ENCODE assay signal across 8 mouse cellular contexts in the genomic region with DNA sequence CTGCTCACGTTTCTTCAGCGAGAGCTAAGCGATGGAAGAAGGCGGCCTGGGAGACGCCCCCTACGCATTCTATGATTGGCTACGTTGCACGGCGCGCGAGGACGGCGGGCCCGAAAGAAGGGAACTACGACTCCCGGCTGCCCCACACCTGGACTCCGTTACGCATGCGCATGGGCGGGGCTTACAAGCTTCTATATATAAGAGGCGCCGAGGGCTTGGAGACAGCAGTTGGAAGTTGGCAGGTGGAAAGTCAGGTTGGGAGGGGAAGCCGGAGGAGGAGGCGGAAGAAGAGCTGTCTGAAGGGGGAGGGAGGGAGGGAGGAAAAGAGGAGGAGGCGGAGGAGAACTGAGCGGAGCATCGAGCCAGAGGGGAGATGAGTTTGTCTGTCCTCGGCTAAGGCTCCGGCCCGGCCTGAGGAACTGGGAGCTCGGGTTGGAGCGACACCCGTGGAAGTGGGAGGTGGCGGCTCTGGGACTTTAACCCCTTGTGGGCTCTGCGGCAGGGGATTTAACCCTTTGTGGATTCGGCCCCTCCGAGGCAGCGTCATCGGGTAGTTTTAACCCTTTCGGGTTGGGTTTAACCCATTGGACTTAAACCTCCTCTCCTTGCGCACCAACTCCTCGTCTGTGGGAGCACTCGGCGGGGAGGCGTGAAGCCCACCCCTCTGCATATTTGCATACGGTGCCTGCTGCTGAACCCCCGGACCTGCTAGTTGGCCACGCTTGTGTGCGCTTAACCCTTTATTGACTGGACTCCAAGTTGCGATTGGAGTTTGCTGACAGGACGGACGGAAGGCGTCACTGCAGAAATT. TPM values are rescaled to one million over a fixed set of nuclear protein-coding genes. Genes with fewer than 3 reads are reported as not detected.
DNase-seq lines count a peak whose midpoint lies in the region; ATAC-seq lines count a peak whose summit lies in the region.

A gene (plus strand): TSS at position 224 of the 811 bp plus-strand sequence.

- H3K27ac ChIP-seq in intestine, embryonic 14.5 days (ENCODE audit: low read depth) = peak within 1 kb of the TSS; percentile 93

- DNase-seq in adrenal gland, adult (ENCODE audit: inconsistent age in 2 of 2, low spot score in 1 of 2) = peak; percentile 100
- peak; percentile 100 for DNase-seq in embryo, embryonic 10.5 days (ENCODE audit: low spot score)
- peak; percentile 100 for DNase-seq in gastrocnemius, postnatal 14 days
- DNase-seq in intestine, embryonic 14.5 days (ENCODE audit: low spot score) = peak; percentile 99
- peak; percentile 100 for DNase-seq in left cerebral cortex, postnatal 14 days (ENCODE audit: low spot score in 2 of 2)
- DNase-seq in mesoderm, embryonic 11.5 days (ENCODE audit: low read depth, low spot score) = peak; percentile 100
- DNase-seq in right cerebral cortex, postnatal 36 days (ENCODE audit: low spot score in 2 of 2) = peak; percentile 99
- peak; percentile 100 for DNase-seq in yolk sac, embryonic 10.5 days (ENCODE audit: low spot score)

- no peaks in the 10 kb centered on the region for H3K27me3 ChIP-seq in intestine, embryonic 14.5 days (replicated peaks; ENCODE audit: control insufficient read depth, insufficient read depth, low read length)

- H3K4me2 ChIP-seq in intestine, embryonic 14.5 days (ENCODE audit: low read length) = peak within 1 kb of the TSS; percentile 83

- peaks cover 20% of the 10 kb centered on the region for H3K4me1 ChIP-seq in intestine, embryonic 14.5 days (replicated peaks; ENCODE audit: control insufficient read depth, insufficient read depth, low read length)

- H3K9me3 ChIP-seq in intestine, embryonic 14.5 days (ENCODE audit: control insufficient read depth, low read length) = no peaks in the 10 kb centered on the region

- WGBS in intestine, embryonic 14.5 days = under 1% methylated on average over 52 of the region's 53 CpGs

- intact Hi-C loops in gastrocnemius, postnatal 14 days (cut with DNase I; ENCODE audit: low total_unique reads) = no loop called here
- intact Hi-C loops in left cerebral cortex, postnatal 14 days (cut with DNase I) = no loop called here

- no peaks in the 10 kb centered on the region for H3K36me3 ChIP-seq in intestine, embryonic 14.5 days (ENCODE audit: control insufficient read depth, insufficient read depth, low read length)

- ATAC-seq in intestine, embryonic 14.5 days (replicated peaks; ENCODE audit: low FRiP score, low TSS enrichment, low read depth) = peak; percentile 92

- peak within 1 kb of the TSS; percentile 86 for H3K9ac ChIP-seq in intestine, embryonic 14.5 days (ENCODE audit: low read length)

- peak within 1 kb of the TSS; percentile 75 for H3K4me3 ChIP-seq in intestine, embryonic 14.5 days (ENCODE audit: low read depth, low read length)

RNA-seq across cellular contexts. Expression of the gene that starts here (rescaled TPM):
- total RNA-seq in gastrocnemius, postnatal 14 days (2021) = 10 to 100 TPM; 20.7 to 21.5 TPM
- 6.8 and 6.9 TPM in 2 replicates for polyA plus RNA-seq in intestine, embryonic 14.5 days (2014; fragmentation: Nextera tagmentation; extraction: Ambion mirVana)
- 10 to 100 TPM; 43.7 to 45.4 TPM for total RNA-seq in left cerebral cortex, postnatal 14 days (2021)

Comparison
In these comparisons a context has a peak if more than half of its experiments do, and no peak if none do; other contexts are left out.
1. Peak in every context shown above with its lines: DNase-seq, ATAC-seq, H3K4me3 ChIP-seq and H3K27ac ChIP-seq.